Mouse (Mus musculus): ENCODE results near the gene Ltbr.

DNA sequence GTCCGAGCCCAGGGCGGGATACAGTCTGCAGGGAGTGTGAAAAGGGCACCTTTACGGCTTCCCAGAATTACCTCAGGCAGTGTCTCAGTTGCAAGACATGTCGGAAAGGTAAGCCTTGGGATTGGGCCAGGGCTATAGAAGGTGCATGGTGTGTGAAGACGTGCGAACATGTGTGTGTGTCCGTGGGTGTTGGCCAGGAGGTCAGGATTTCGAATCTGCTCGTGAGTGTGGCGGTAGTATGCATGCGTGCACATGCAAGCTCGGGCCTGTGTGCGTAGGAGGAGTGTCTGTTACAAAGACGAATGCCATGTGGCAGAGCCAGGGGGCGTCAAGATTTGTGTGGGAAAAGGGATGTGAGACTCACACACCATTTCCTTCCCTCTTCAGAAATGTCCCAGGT lies 43.6 kb upstream of the Ltbr start:
- TF ChIP-seq MAX (IDR thresholded peaks at IDR 0.05; ENCODE audit: low read length) (no peak), ZMIZ1 (IDR thresholded peaks at IDR 0.05; ENCODE audit: low read depth, low read length) (no peak), CTCF (IDR thresholded peaks at IDR 0.05 in 2 of 3, conservative IDR thresholded peaks at IDR 0.05 in 1 of 3; ENCODE audit: control insufficient read depth in 1 of 3, insufficient read depth in 1 of 3, low read depth in 2 of 3, low read length in 3 of 3, poor library complexity in 1 of 3, severe bottlenecking in 1 of 3) (no peak), POLR2AphosphoS5 (IDR thresholded peaks at IDR 0.05; ENCODE audit: borderline replicate concordance, low read depth, low read length) (no peak), JUND (IDR thresholded peaks at IDR 0.05; ENCODE audit: low read depth, low read length) (no peak), USF2 (IDR thresholded peaks at IDR 0.05; ENCODE audit: borderline replicate concordance in 1 of 2, insufficient read depth in 1 of 2, low read depth in 1 of 2, low read length in 2 of 2) (no peak), POLR2A (IDR thresholded peaks at IDR 0.05; ENCODE audit: control insufficient read depth in 1 of 2, insufficient read depth in 1 of 2, low read depth in 1 of 2, low read length in 2 of 2, poor library complexity in 1 of 2) (no peak), EP300 (IDR thresholded peaks at IDR 0.05; ENCODE audit: low read depth in 1 of 2, low read length in 2 of 2) (no peak), UBTF (IDR thresholded peaks at IDR 0.05; ENCODE audit: borderline replicate concordance, insufficient read depth, low read depth, low read length) (no peak), BHLHE40 (IDR thresholded peaks at IDR 0.05; ENCODE audit: borderline replicate concordance, low read depth, low read length) (no peak), TBP (IDR thresholded peaks at IDR 0.05; ENCODE audit: low read depth, low read length) (no peak), CHD2 (IDR thresholded peaks at IDR 0.05; ENCODE audit: low read length) (no peak), GATA1 (IDR thresholded peaks at IDR 0.05; ENCODE audit: low read depth, low read length) (no peak), MEF2A (IDR thresholded peaks at IDR 0.05; ENCODE audit: extremely low read depth, insufficient replicate concordance, low read depth, low read length, poor library complexity, severe bottlenecking) (no peak)
